Mouse (Mus musculus): Measurements from ENCODE around the gene Pde4dip.

GRCm38 (mm10) chr3:97682576-97682975, 205.9 kb downstream of the Pde4dip start:
- TF ChIP-seq CTCF (IDR thresholded peaks at IDR 0.05; ENCODE audit: low read depth) (no peak), EP300 (IDR thresholded peaks at IDR 0.05; ENCODE audit: low read depth) (no peak)
